ENCODE assay signal across 12 mouse cellular contexts in the genomic region with DNA sequence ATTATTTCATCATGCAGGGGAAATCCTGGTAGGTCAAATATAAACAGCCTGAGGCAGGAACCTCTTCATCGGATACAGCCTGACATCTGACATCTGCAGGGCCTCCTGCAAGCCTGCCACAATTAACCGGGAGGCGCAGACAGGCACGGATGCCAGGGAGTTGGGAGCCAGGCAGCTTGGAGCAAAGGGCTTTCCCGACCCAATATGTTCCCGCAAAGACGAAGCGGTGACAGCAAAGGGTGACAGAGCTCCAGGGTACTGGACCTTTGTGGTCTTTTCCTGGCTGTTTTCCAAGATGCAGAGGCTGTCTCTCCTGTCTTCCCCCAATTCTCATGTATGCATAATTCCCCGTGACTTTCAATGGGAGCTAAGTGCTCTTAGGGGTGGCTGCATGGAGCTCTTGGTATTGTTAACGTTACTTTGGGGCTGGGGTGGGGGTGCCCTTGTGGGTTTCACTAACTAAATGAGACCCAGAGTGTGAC. TPM values are rescaled to one million over a fixed set of nuclear protein-coding genes. Genes with fewer than 3 reads are reported as not detected.
DNase-seq lines count a peak whose midpoint lies in the region; ATAC-seq and TF ChIP-seq lines count a peak whose summit lies in the region.
"Had no signal": no experiment of that assay in that cellular context is flagged by ENCODE, and none has a peak within 500 bp of the region (broad histone marks: within the 10 kb centered on the region; RNA-seq: fewer than 3 reads in every experiment).

No protein-coding gene starts in this region.

- DNase-seq in lung, embryonic 14.5 days, result peak; percentile 32
- DNase-seq in lung, postnatal 4 days, result no peak
- DNase-seq in hindbrain, embryonic 14.5 days (ENCODE audit: low spot score), result peak; percentile 52
- no peak for DNase-seq in kidney, adult 11 months
- DNase-seq in layer of hippocampus, adult 9-10 months (ENCODE audit: low spot score), result no peak
- DNase-seq in left cerebral cortex, adult 9 months (ENCODE audit: low spot score in 2 of 2), result no peak
- DNase-seq: gastrocnemius, postnatal 10 days; kidney, postnatal 25 days; liver, postnatal 0 days; spleen, adult 18-20 months had no signal

- no peaks in the 10 kb centered on the region for H3K27me3 ChIP-seq in lung, embryonic 14.5 days (ENCODE audit: insufficient read depth, low read length)
- no peaks in the 10 kb centered on the region for H3K27me3 ChIP-seq in embryonic facial prominence, embryonic 12.5 days
- H3K27me3 ChIP-seq in hindbrain, embryonic 14.5 days (ENCODE audit: control insufficient read depth, insufficient read depth, low read length), result no peaks in the 10 kb centered on the region
- no peaks in the 10 kb centered on the region for H3K27me3 ChIP-seq in neural tube, embryonic 13.5 days

- no peak overlapping the region for H3K4me3 ChIP-seq in lung, embryonic 14.5 days (ENCODE audit: low read depth, low read length)
- no peak overlapping the region for H3K4me3 ChIP-seq in embryonic facial prominence, embryonic 12.5 days
- H3K4me3 ChIP-seq in hindbrain, embryonic 14.5 days (replicated peaks; ENCODE audit: low read length), result no peak overlapping the region
- no peak overlapping the region for H3K4me3 ChIP-seq in neural tube, embryonic 13.5 days

- H3K9me3 ChIP-seq in lung, embryonic 14.5 days (ENCODE audit: low read depth, low read length), result no peaks in the 10 kb centered on the region
- no peaks in the 10 kb centered on the region for H3K9me3 ChIP-seq in embryonic facial prominence, embryonic 12.5 days
- H3K9me3 ChIP-seq in hindbrain, embryonic 14.5 days (ENCODE audit: control insufficient read depth, low read length), result no peaks in the 10 kb centered on the region
- H3K9me3 ChIP-seq in neural tube, embryonic 13.5 days, result no peaks in the 10 kb centered on the region

- H3K36me3 ChIP-seq in lung, embryonic 14.5 days (ENCODE audit: insufficient read depth), result no peaks in the 10 kb centered on the region
- no peaks in the 10 kb centered on the region for H3K36me3 ChIP-seq in embryonic facial prominence, embryonic 12.5 days
- no peaks in the 10 kb centered on the region for H3K36me3 ChIP-seq in hindbrain, embryonic 14.5 days (replicated peaks; ENCODE audit: control insufficient read depth, insufficient read depth)
- H3K36me3 ChIP-seq in neural tube, embryonic 13.5 days, result no peaks in the 10 kb centered on the region

- H3K27ac ChIP-seq in lung, embryonic 14.5 days (ENCODE audit: low read depth), result no peak overlapping the region
- H3K27ac ChIP-seq in embryonic facial prominence, embryonic 12.5 days, result 0 out of 2 replicates have a peak overlapping the region, but pooled peaks have one; percentile 4
- H3K27ac ChIP-seq in hindbrain, embryonic 14.5 days, result no peak overlapping the region
- H3K27ac ChIP-seq in neural tube, embryonic 13.5 days (replicated peaks), result no peak overlapping the region

- peak; percentile 29; the same call in 1 of the 2 replicates for ATAC-seq in lung, embryonic 14.5 days (ENCODE audit: insufficient read depth)
- no peak for ATAC-seq in embryonic facial prominence, embryonic 12.5 days (ENCODE audit: insufficient number of reproducible peaks, insufficient read depth, low FRiP score, low TSS enrichment)
- ATAC-seq in hindbrain, embryonic 14.5 days (ENCODE audit: low FRiP score), result peak; percentile 78
- ATAC-seq in neural tube, embryonic 13.5 days (ENCODE audit: low read depth), result peak; percentile 52
- ATAC-seq: liver, postnatal 0 days had no signal

- no peak for TF ChIP-seq CTCF in lung, embryonic 14.5 days (IDR thresholded peaks at IDR 0.05; ENCODE audit: low read depth)

- H3K9ac ChIP-seq in lung, embryonic 14.5 days, result no peak overlapping the region
- H3K9ac ChIP-seq in embryonic facial prominence, embryonic 12.5 days, result no peak overlapping the region
- peak overlapping the region; percentile 36; the same call in 1 of the 2 replicates for H3K9ac ChIP-seq in hindbrain, embryonic 14.5 days
- H3K9ac ChIP-seq in neural tube, embryonic 13.5 days, result no peak overlapping the region
- H3K9ac ChIP-seq: liver, postnatal 0 days had no signal

- H3K4me2 ChIP-seq in lung, embryonic 14.5 days, result no peak overlapping the region
- peak overlapping the region; percentile 11; the same call in 1 of the 2 replicates for H3K4me2 ChIP-seq in embryonic facial prominence, embryonic 12.5 days (replicated peaks)
- no peak overlapping the region; the same call in 1 of the 2 replicates for H3K4me2 ChIP-seq in hindbrain, embryonic 14.5 days (replicated peaks)
- H3K4me2 ChIP-seq in neural tube, embryonic 13.5 days, result no peak overlapping the region

- peaks cover 3% of the 10 kb centered on the region; the same call in 1 of the 2 replicates for H3K4me1 ChIP-seq in lung, embryonic 14.5 days (ENCODE audit: insufficient read depth)
- peaks cover 20% of the 10 kb centered on the region for H3K4me1 ChIP-seq in embryonic facial prominence, embryonic 12.5 days
- H3K4me1 ChIP-seq in hindbrain, embryonic 14.5 days (replicated peaks; ENCODE audit: control insufficient read depth, insufficient read depth, low read length), result peaks cover 9% of the 10 kb centered on the region
- peaks cover 33% of the 10 kb centered on the region for H3K4me1 ChIP-seq in neural tube, embryonic 13.5 days (replicated peaks)

- WGBS in lung, embryonic 14.5 days, result 20% methylated on average over 10 of the region's 10 CpGs
- WGBS in embryonic facial prominence, embryonic 12.5 days, result 6% methylated on average over 10 of the region's 10 CpGs
- WGBS in hindbrain, embryonic 14.5 days, result 12% methylated on average over 10 of the region's 10 CpGs
- 10% methylated on average over 10 of the region's 10 CpGs for WGBS in neural tube, embryonic 13.5 days

RNA-seq across cellular contexts. Expression of a gene that starts 55.4 kb away (rescaled TPM):
- not detected in 2 replicates for polyA plus RNA-seq in lung, embryonic 14.5 days (2014; fragmentation: Nextera tagmentation; extraction: Ambion mirVana)
- 60.9 and 72.6 TPM in 2 replicates for polyA plus RNA-seq in embryonic facial prominence, embryonic 12.5 days (2016; fragmentation: Nextera tagmentation; extraction: Ambion mirVana)
- polyA plus RNA-seq in hindbrain, embryonic 14.5 days (2014; fragmentation: Nextera tagmentation; extraction: Ambion mirVana), result 0.35 TPM in 1 of 2 replicates, not detected in the other
- 0.68 TPM in 1 of 2 replicates, not detected in the other for polyA plus RNA-seq in neural tube, embryonic 13.5 days (2015; fragmentation: Nextera tagmentation; extraction: Ambion mirVana)
- polyA plus RNA-seq: liver, postnatal 0 days had no signal

Comparison
In these comparisons a context has a peak if more than half of its experiments do, and no peak if none do; other contexts are left out.
1. DNase-seq: peak in lung, embryonic 14.5 days (single experiment) and hindbrain, embryonic 14.5 days (single experiment); none in lung, postnatal 4 days (0 of 2), kidney, adult 11 months (single experiment), layer of hippocampus, adult 9-10 months (single experiment) and left cerebral cortex, adult 9 months (0 of 2).
2. RNA of a gene that starts 55.4 kb away (polyA plus RNA-seq): 60.9 to 72.6 TPM in embryonic facial prominence, embryonic 12.5 days; 0.35 TPM in hindbrain, embryonic 14.5 days, not detected in lung, embryonic 14.5 days and 0.68 TPM in neural tube, embryonic 13.5 days; every median in the first group is over 10 times any median in the second.